Mouse (Mus musculus) heart, embryonic 15.5 days (tissue): ENCODE data around the gene Crk. TPM values are rescaled to one million over a fixed set of nuclear protein-coding genes. Genes with fewer than 3 reads are reported as not detected.

Experiments used
- ATAC-seq: fragments of 200-750 bp; cut with Nextera tagmentation; replicated peaks from 2 replicates; pipeline ENCODE4 v1.8.0; 2017; ENCODE audit warnings: low read depth, moderate TSS enrichment; ENCODE audit not compliant: insufficient number of reproducible peaks, insufficient read depth, low FRiP score
- H3K27ac ChIP-seq: fragments of 300-500 bp; sonication (generic); 2 replicates; pipeline ENCODE4 v1.5.1; 2015; ENCODE audit warnings: mild to moderate bottlenecking, inconsistent platforms
- H3K27me3 ChIP-seq: fragments of 300-500 bp; sonication (generic); 2 replicates; pipeline ENCODE4 v1.6.1; 2015; ENCODE audit warnings: inconsistent platforms
- H3K36me3 ChIP-seq: fragments of 300-500 bp; sonication (generic); 2 replicates; pipeline ENCODE4 v1.6.1; 2015; ENCODE audit warnings: mild to moderate bottlenecking, inconsistent platforms
- H3K4me1 ChIP-seq: fragments of 300-500 bp; sonication (generic); replicated peaks from 2 replicates; pipeline ENCODE4 v1.6.1; 2015; ENCODE audit warnings: inconsistent platforms
- H3K4me2 ChIP-seq: fragments of 300-500 bp; sonication (generic); 2 replicates; pipeline ENCODE4 v1.6.1; 2015; ENCODE audit warnings: inconsistent platforms, mild to moderate bottlenecking, moderate library complexity
- H3K4me3 ChIP-seq: fragments of 300-500 bp; sonication (generic); 2 replicates; pipeline ENCODE4 v1.5.1; 2015; ENCODE audit warnings: mild to moderate bottlenecking, inconsistent platforms
- H3K9ac ChIP-seq: fragments of 300-500 bp; sonication (generic); 2 replicates; pipeline ENCODE4 v1.6.1; 2015; ENCODE audit warnings: mild to moderate bottlenecking, inconsistent platforms
- H3K9me3 ChIP-seq: fragments of 300-500 bp; sonication (generic); replicated peaks from 2 replicates; pipeline ENCODE4 v1.6.1; 2016; ENCODE audit warnings: inconsistent platforms
- WGBS: fragments of 180-500 bp; shearing (Covaris S2); methylation state at CpG from one replicate; pipeline ENCODE4 v1.1.7; 2015; ENCODE audit warnings: mixed read lengths; 5-methylcytosine and 5-hydroxymethylcytosine counted together
- polyA plus RNA-seq: library from polyadenylated mRNA; unstranded; fragments of >200 nt; fragmentation: Nextera tagmentation; extraction: Ambion mirVana; gene quantifications from 2 replicates; pipeline ENCODE4 v1.2.1, GENCODE M21; 2015

Crk gene
- polyA plus RNA-seq, 1 experiment from 2014 or later, result 82.3 TPM

GRCm38 (mm10) chr11:75669853-75670200 is 9.2 kb upstream of the Crk start:
- Histone ChIP-seq H3K27ac (no peak overlapping the region), H3K27me3 (no peaks in the 10 kb centered on the region), H3K4me2 (no peak overlapping the region), H3K4me1 (no peaks in the 10 kb centered on the region), H3K9ac (no peak overlapping the region), H3K36me3 (peaks cover 87% of the 10 kb centered on the region), H3K9me3 (no peaks in the 10 kb centered on the region), H3K4me3 (no peak overlapping the region)
- ATAC-seq, result no peak; the same call in 1 of the 2 replicates
- WGBS, result 88% methylated on average over 12 of the region's 12 CpGs

- no peaks in the 10 kb centered on the region for H3K27me3 ChIP-seq
- WGBS, result 86% methylated on average over 22 of the region's 22 CpGs
- no peak overlapping the region for H3K4me2 ChIP-seq
- no peak overlapping the region for H3K9ac ChIP-seq
- no peak overlapping the region for H3K4me3 ChIP-seq
- H3K36me3 ChIP-seq, result peaks cover 70% of the 10 kb centered on the region
- H3K4me1 ChIP-seq, result no peaks in the 10 kb centered on the region
- H3K27ac ChIP-seq, result no peak overlapping the region
- ATAC-seq, result no peak
- no peaks in the 10 kb centered on the region for H3K9me3 ChIP-seq
Measured at GRCm38 (mm10) chr11:75671426-75672180, 7.5 kb upstream of the Crk start.

GRCm38 (mm10) chr11:75673411-75673810 is 5.6 kb upstream of the Crk start:
- no peaks in the 10 kb centered on the region for H3K9me3 ChIP-seq
- 84% methylated on average over 5 of the region's 5 CpGs for WGBS
- no peak overlapping the region for H3K9ac ChIP-seq
- no peak overlapping the region for H3K27ac ChIP-seq
- peaks cover 53% of the 10 kb centered on the region for H3K36me3 ChIP-seq
- no peak overlapping the region for H3K4me2 ChIP-seq
- H3K4me3 ChIP-seq, result no peak overlapping the region
- H3K4me1 ChIP-seq, result peaks cover 2% of the 10 kb centered on the region
- no peaks in the 10 kb centered on the region for H3K27me3 ChIP-seq
- no peak for ATAC-seq

GRCm38 (mm10) chr11:75674875-75675274 is 4.2 kb upstream of the Crk start:
- no peak overlapping the region for H3K4me2 ChIP-seq

GRCm38 (mm10) chr11:75677881-75678746 is 945 bp upstream of the Crk start:
- H3K27me3 ChIP-seq, result no peaks in the 10 kb centered on the region
- no peaks in the 10 kb centered on the region for H3K9me3 ChIP-seq
- H3K36me3 ChIP-seq, result peaks cover 9% of the 10 kb centered on the region
- peaks cover 19% of the 10 kb centered on the region for H3K4me1 ChIP-seq
- 80% methylated on average over 3 of the region's 3 CpGs for WGBS
- no peak for ATAC-seq
- H3K4me3 ChIP-seq, result peak overlapping the region; percentile 99
- H3K27ac ChIP-seq, result peak overlapping the region; percentile 98
- peak overlapping the region; percentile 99 for H3K9ac ChIP-seq
- peak overlapping the region; percentile 76 for H3K4me2 ChIP-seq

More at GRCm38 (mm10) chr11:75674875-75675274, 4.2 kb upstream of the Crk start:
- Histone ChIP-seq H3K27me3 (no peaks in the 10 kb centered on the region), H3K27ac (no peak overlapping the region), H3K4me3 (no peak overlapping the region), H3K9ac (no peak overlapping the region), H3K4me1 (peaks cover 4% of the 10 kb centered on the region), H3K36me3 (peaks cover 39% of the 10 kb centered on the region), H3K9me3 (no peaks in the 10 kb centered on the region)
- no peak for ATAC-seq
- WGBS, result 74% methylated on average over 3 of the region's 3 CpGs

- ATAC-seq, result peak; percentile 63
- Histone ChIP-seq H3K36me3 (peaks cover 13% of the 10 kb centered on the region; the same call in 1 of the 2 replicates), H3K4me2 (peak overlapping the region; percentile 71), H3K9ac (peak overlapping the region; percentile 99), H3K27me3 (no peaks in the 10 kb centered on the region), H3K27ac (peak overlapping the region; percentile 98), H3K4me1 (peaks cover 19% of the 10 kb centered on the region), H3K4me3 (peak overlapping the region; percentile 99), H3K9me3 (no peaks in the 10 kb centered on the region)
- WGBS, result under 1% methylated on average over 42 of the region's 43 CpGs
Measured at GRCm38 (mm10) chr11:75679439-75680171, 546 bp downstream of the Crk start.

- no peak overlapping the region for H3K9ac ChIP-seq
- whole genome bisulfite sequencing, result 95% methylated on average over 5 of the region's 5 CpGs
- no peak overlapping the region for H3K4me2 ChIP-seq
- H3K4me1 ChIP-seq, result peaks cover 31% of the 10 kb centered on the region
- H3K4me3 ChIP-seq, result no peak overlapping the region
- H3K27ac ChIP-seq, result no peak overlapping the region
- no peaks in the 10 kb centered on the region for H3K27me3 ChIP-seq
- no peak for ATAC-seq
- peaks cover 13% of the 10 kb centered on the region; the same call in 1 of the 2 replicates for H3K36me3 ChIP-seq
- no peaks in the 10 kb centered on the region for H3K9me3 ChIP-seq
Measured at GRCm38 (mm10) chr11:75684462-75684861, 5.4 kb downstream of the Crk start.

GRCm38 (mm10) chr11:75684956-75685355 is 5.9 kb downstream of the Crk start:
- Histone ChIP-seq H3K27me3 (no peaks in the 10 kb centered on the region), H3K27ac (no peak overlapping the region), H3K9me3 (no peaks in the 10 kb centered on the region), H3K4me1 (peaks cover 31% of the 10 kb centered on the region), H3K4me2 (no peak overlapping the region), H3K4me3 (no peak overlapping the region), H3K9ac (no peak overlapping the region), H3K36me3 (peaks cover 13% of the 10 kb centered on the region; the same call in 1 of the 2 replicates)
- WGBS, result 69% methylated on average over 2 of the region's 2 CpGs
- no peak for ATAC-seq

- Histone ChIP-seq H3K4me2 (no peak overlapping the region), H3K27ac (peak overlapping the region; percentile 65), H3K4me1 (peaks cover 16% of the 10 kb centered on the region), H3K36me3 (peaks cover 29% of the 10 kb centered on the region), H3K9ac (no peak overlapping the region), H3K27me3 (no peaks in the 10 kb centered on the region), H3K4me3 (no peak overlapping the region), H3K9me3 (no peaks in the 10 kb centered on the region)
- 54% methylated on average over 2 of the region's 2 CpGs for WGBS
- ATAC-seq, result no peak
Measured at GRCm38 (mm10) chr11:75687343-75687993, 8.4 kb downstream of the Crk start.

GRCm38 (mm10) chr11:75688132-75688531 is 9.1 kb downstream of the Crk start:
- H3K27me3 ChIP-seq, result no peaks in the 10 kb centered on the region
- H3K4me1 ChIP-seq, result peaks cover 16% of the 10 kb centered on the region
- H3K27ac ChIP-seq, result peak overlapping the region; percentile 65; the same call in 1 of the 2 replicates
- H3K4me2 ChIP-seq, result no peak overlapping the region
- no peaks in the 10 kb centered on the region for H3K9me3 ChIP-seq
- WGBS, result 74% methylated on average over 2 of the region's 2 CpGs
- H3K9ac ChIP-seq, result no peak overlapping the region
- ATAC-seq, result no peak
- no peak overlapping the region for H3K4me3 ChIP-seq
- peaks cover 32% of the 10 kb centered on the region for H3K36me3 ChIP-seq
